Comparison of ENCODE assay signal across 9 mouse cellular contexts in the genomic region with DNA sequence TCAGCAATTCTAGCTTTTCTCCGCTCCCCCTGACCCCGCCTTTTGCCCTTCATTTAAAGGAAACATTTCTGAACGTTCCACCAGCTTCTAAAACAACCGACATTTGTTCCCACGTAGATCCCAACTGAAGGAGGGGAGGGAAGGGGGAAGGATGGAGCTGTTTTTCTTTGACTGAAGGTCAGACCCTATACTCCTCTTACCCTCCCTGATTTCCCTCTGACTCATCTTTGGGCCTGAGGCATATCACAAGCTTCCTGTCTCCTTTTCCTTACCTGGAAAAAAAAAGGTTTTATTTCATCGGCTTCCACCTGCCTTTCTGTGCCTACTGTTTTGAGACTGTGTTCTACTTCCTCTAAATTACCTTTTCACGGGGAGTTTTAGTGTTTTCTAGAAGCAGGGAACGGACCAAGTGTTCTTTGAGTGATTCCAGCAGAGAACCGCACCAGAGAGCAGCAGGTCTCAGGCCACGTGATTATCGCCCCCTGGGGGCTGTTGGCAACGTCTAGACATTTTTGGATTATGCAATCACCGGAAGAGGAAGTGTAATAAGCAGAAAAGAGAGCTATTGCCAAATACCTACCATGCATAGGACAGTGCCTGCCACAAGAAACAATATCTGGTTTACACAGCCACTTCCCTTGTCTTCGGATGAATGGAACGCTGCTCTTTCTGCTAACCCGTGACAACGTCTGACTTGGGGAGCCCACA.
DNase-seq lines count a peak whose midpoint lies in the region; ATAC-seq and TF ChIP-seq lines count a peak whose summit lies in the region.
"Had no signal": no experiment of that assay in that cellular context is flagged by ENCODE, and none has a peak within 500 bp of the region (broad histone marks: within the 10 kb centered on the region; RNA-seq: fewer than 3 reads in every experiment).

No protein-coding gene starts in this region.

- H3K27me3 ChIP-seq in G1E (ENCODE audit: insufficient read depth, low read length): no peaks in the 10 kb centered on the region; the same call in 1 of the 2 replicates
- no peaks in the 10 kb centered on the region for H3K27me3 ChIP-seq in heart, postnatal 0 days (ENCODE audit: control insufficient read depth, insufficient read depth, low read length)
- no peaks in the 10 kb centered on the region for H3K27me3 ChIP-seq in midbrain, embryonic 14.5 days (ENCODE audit: control insufficient read depth, insufficient read depth, low read length)

- no peaks in the 10 kb centered on the region; the same call in 1 of the 2 replicates for H3K4me1 ChIP-seq in G1E (ENCODE audit: insufficient read depth, low read depth, low read length)
- peaks cover 6% of the 10 kb centered on the region; the same call in 1 of the 2 replicates for H3K4me1 ChIP-seq in heart, postnatal 0 days (ENCODE audit: control insufficient read depth, insufficient read depth)
- peaks cover 11% of the 10 kb centered on the region; the same call in 1 of the 2 replicates for H3K4me1 ChIP-seq in midbrain, embryonic 14.5 days (ENCODE audit: control insufficient read depth, insufficient read depth, low read length)

- WGBS in heart, postnatal 0 days: 45% methylated on average over 17 of the region's 17 CpGs
- 43% methylated on average over 17 of the region's 17 CpGs for WGBS in midbrain, embryonic 14.5 days

- DNase-seq in 416B (ENCODE audit: low read depth) (peak; percentile 98), G1E (ENCODE audit: low spot score) (peak; percentile 1)
- DNase-seq in cerebellum, adult 9-10 months: peak; percentile 88
- peak; percentile 38 for DNase-seq in heart, postnatal 0 days (ENCODE audit: low spot score)
- DNase-seq in kidney, postnatal 4 days: peak; percentile 64 to 78
- peak; percentile 67 for DNase-seq in midbrain, embryonic 14.5 days
- DNase-seq in testis, postnatal 10 days (ENCODE audit: low spot score): peak; percentile 61

- ATAC-seq in G1E (ENCODE audit: extremely low read depth, insufficient number of reproducible peaks, low FRiP score, poor library complexity, severe bottlenecking): no peak
- peak; percentile 55 for ATAC-seq in heart, postnatal 0 days (ENCODE audit: insufficient read depth, low read depth)
- no peak for ATAC-seq in midbrain, embryonic 14.5 days (ENCODE audit: low FRiP score, low TSS enrichment)
- no peak for ATAC-seq in erythroid progenitor cell, adult 5-6 weeks (replicated peaks; ENCODE audit: low FRiP score, poor library complexity, severe bottlenecking)

- H3K9me3 ChIP-seq in G1E (replicated peaks): no peaks in the 10 kb centered on the region
- no peaks in the 10 kb centered on the region for H3K9me3 ChIP-seq in heart, postnatal 0 days (replicated peaks; ENCODE audit: control insufficient read depth, low read length)
- H3K9me3 ChIP-seq in midbrain, embryonic 14.5 days (ENCODE audit: control insufficient read depth, low read length): no peaks in the 10 kb centered on the region

- TF ChIP-seq CTCF in G1E (IDR thresholded peaks at IDR 0.05; ENCODE audit: low read depth, low read length): no peak
- no peak for TF ChIP-seq CTCF in heart, postnatal 0 days (IDR thresholded peaks at IDR 0.05; ENCODE audit: low read depth)

- H3K4me3 ChIP-seq in G1E (ENCODE audit: low read depth, low read length): no peak overlapping the region
- no peak overlapping the region for H3K4me3 ChIP-seq in heart, postnatal 0 days (ENCODE audit: low read depth, low read length)
- H3K4me3 ChIP-seq in midbrain, embryonic 14.5 days (replicated peaks; ENCODE audit: low read depth, low read length): no peak overlapping the region
- H3K4me3 ChIP-seq: erythroblast, embryonic 14.5 days had no signal

- no peak overlapping the region for H3K27ac ChIP-seq in heart, postnatal 0 days (ENCODE audit: low read depth)
- H3K27ac ChIP-seq in midbrain, embryonic 14.5 days (replicated peaks; ENCODE audit: low read depth, low read length): no peak overlapping the region

- no peaks in the 10 kb centered on the region for H3K36me3 ChIP-seq in G1E (replicated peaks)
- H3K36me3 ChIP-seq in heart, postnatal 0 days (replicated peaks; ENCODE audit: control insufficient read depth, insufficient read depth, low read length): no peaks in the 10 kb centered on the region
- no peaks in the 10 kb centered on the region for H3K36me3 ChIP-seq in midbrain, embryonic 14.5 days (ENCODE audit: control insufficient read depth, insufficient read depth, low read length)

- H3K4me2 ChIP-seq in heart, postnatal 0 days (ENCODE audit: low read depth, low read length): peak overlapping the region; percentile 29
- no peak overlapping the region for H3K4me2 ChIP-seq in midbrain, embryonic 14.5 days (ENCODE audit: low read length)

- no peak overlapping the region for H3K9ac ChIP-seq in heart, postnatal 0 days (replicated peaks; ENCODE audit: low read depth, low read length)
- no peak overlapping the region for H3K9ac ChIP-seq in midbrain, embryonic 14.5 days (replicated peaks; ENCODE audit: low read length)

- no peak for TF ChIP-seq EP300 in heart, postnatal 0 days (IDR thresholded peaks at IDR 0.05; ENCODE audit: low read depth)

Comparison
In these comparisons a context has a peak if more than half of its experiments do, and no peak if none do; other contexts are left out.
1. DNase-seq: peak in every context shown above with its lines; median percentile 98 in 416B; 88 in cerebellum, adult 9-10 months; 71 in kidney, postnatal 4 days; 67 in midbrain, embryonic 14.5 days; 61 in testis, postnatal 10 days; 38 in heart, postnatal 0 days; 1 in G1E.